Mouse (Mus musculus): ENCODE measurements around the gene Slc35b4. TPM values are rescaled to one million over a fixed set of nuclear protein-coding genes. Genes with fewer than 3 reads are reported as not detected.

Gene Slc35b4
- polyA plus RNA-seq, 2 experiments = 8.4 to 17.0 TPM

- no peak overlapping the region for H3K4me3 ChIP-seq (ENCODE audit: insufficient read depth in 1 of 2, low read depth in 2 of 2, low read length in 2 of 2)
- H3K9me3 ChIP-seq (ENCODE audit: control insufficient read depth, low read length) = no peaks in the 10 kb centered on the region
- ATAC-seq (ENCODE audit: insufficient read depth) = no peak
- peaks cover 11 to 13% of the 10 kb centered on the region in 2 experiments for H3K4me1 ChIP-seq (replicated peaks; ENCODE audit: control insufficient read depth in 2 of 2, insufficient read depth in 2 of 2, low read length in 1 of 2)
- no peak overlapping the region for H3K4me2 ChIP-seq (ENCODE audit: low read depth)
- no peaks in the 10 kb centered on the region for H3K27me3 ChIP-seq (ENCODE audit: control insufficient read depth, insufficient read depth, low read length)
- no peak for DNase-seq (ENCODE audit: low read depth in 3 of 3, low spot score in 3 of 3)
- H3K9ac ChIP-seq (replicated peaks) = no peak overlapping the region
- no peaks in the 10 kb centered on the region for H3K36me3 ChIP-seq (replicated peaks; ENCODE audit: control insufficient read depth, insufficient read depth, low read depth)
- whole genome bisulfite sequencing (ENCODE audit: insufficient replicate concordance) = 54% methylated on average over 1 of the region's 1 CpGs
- TF ChIP-seq EP300 (IDR thresholded peaks at IDR 0.05; ENCODE audit: low read depth) (no peak), CTCF (IDR thresholded peaks at IDR 0.05; ENCODE audit: low read depth) (no peak)
- no peak overlapping the region for H3K27ac ChIP-seq
Measured at GRCm38 (mm10) chr6:34149821-34150220, 27.1 kb downstream of the Slc35b4 start.

- no peak overlapping the region for H3K27ac ChIP-seq
- no peaks in the 10 kb centered on the region for H3K27me3 ChIP-seq (ENCODE audit: control insufficient read depth, insufficient read depth, low read length)
- no peak overlapping the region for H3K4me3 ChIP-seq (ENCODE audit: insufficient read depth in 1 of 2, low read depth in 2 of 2, low read length in 2 of 2)
- TF ChIP-seq CTCF (IDR thresholded peaks at IDR 0.05; ENCODE audit: low read depth) (no peak), EP300 (IDR thresholded peaks at IDR 0.05; ENCODE audit: low read depth) (no peak)
- DNase-seq (ENCODE audit: low read depth in 3 of 3, low spot score in 3 of 3) = no peak
- H3K36me3 ChIP-seq (replicated peaks; ENCODE audit: control insufficient read depth, insufficient read depth, low read depth) = no peaks in the 10 kb centered on the region
- ATAC-seq (ENCODE audit: insufficient read depth) = no peak
- 80% methylated on average over 9 of the region's 9 CpGs for WGBS (ENCODE audit: insufficient replicate concordance)
- no peak overlapping the region for H3K4me2 ChIP-seq (ENCODE audit: low read depth)
- H3K4me1 ChIP-seq (replicated peaks; ENCODE audit: control insufficient read depth in 2 of 2, insufficient read depth in 2 of 2, low read length in 1 of 2) = peaks cover 4 to 7% of the 10 kb centered on the region in 2 experiments
- H3K9ac ChIP-seq (replicated peaks) = no peak overlapping the region
- no peaks in the 10 kb centered on the region for H3K9me3 ChIP-seq (ENCODE audit: control insufficient read depth, low read length)
Measured at GRCm38 (mm10) chr6:34149066-34149465, 27.8 kb downstream of the Slc35b4 start.

- Histone ChIP-seq H3K4me2 (ENCODE audit: low read depth) (no peak overlapping the region), H3K27ac (no peak overlapping the region), H3K4me3 (ENCODE audit: insufficient read depth in 1 of 2, low read depth in 2 of 2, low read length in 2 of 2) (no peak overlapping the region), H3K9me3 (ENCODE audit: control insufficient read depth, low read length) (no peaks in the 10 kb centered on the region), H3K9ac (replicated peaks) (no peak overlapping the region), H3K36me3 (replicated peaks; ENCODE audit: control insufficient read depth, insufficient read depth, low read depth) (no peaks in the 10 kb centered on the region), H3K4me1 (replicated peaks; ENCODE audit: control insufficient read depth in 2 of 2, insufficient read depth in 2 of 2, low read length in 1 of 2) (peaks cover under 1 to 2% of the 10 kb centered on the region in 2 experiments; a peak in 2 of 4 replicates), H3K27me3 (ENCODE audit: control insufficient read depth, insufficient read depth, low read length) (no peaks in the 10 kb centered on the region)
- no peak for TF ChIP-seq EP300 (IDR thresholded peaks at IDR 0.05; ENCODE audit: low read depth)
- TF ChIP-seq CTCF (IDR thresholded peaks at IDR 0.05; ENCODE audit: low read depth) = no peak
- DNase-seq (ENCODE audit: low read depth in 3 of 3, low spot score in 3 of 3) = no peak
- ATAC-seq (ENCODE audit: insufficient read depth) = no peak
- 69% methylated on average over 7 of the region's 7 CpGs for WGBS (ENCODE audit: insufficient replicate concordance)
Measured at GRCm38 (mm10) chr6:34148639-34149038, 28.3 kb downstream of the Slc35b4 start.

GRCm38 (mm10) chr6:34148021-34148420 lies 28.9 kb downstream of the Slc35b4 start:
- H3K4me1 ChIP-seq (replicated peaks; ENCODE audit: control insufficient read depth in 2 of 2, insufficient read depth in 2 of 2, low read length in 1 of 2) = 0 out of 4 replicates have a peak, but pooled peaks cover 0 to under 1% of the 10 kb centered on the region in 2 experiments
- 72% methylated on average over 3 of the region's 3 CpGs for WGBS (ENCODE audit: insufficient replicate concordance)
- no peak overlapping the region for H3K27ac ChIP-seq
- no peak overlapping the region for H3K4me3 ChIP-seq (ENCODE audit: insufficient read depth in 1 of 2, low read depth in 2 of 2, low read length in 2 of 2)
- no peak overlapping the region for H3K4me2 ChIP-seq (ENCODE audit: low read depth)
- H3K9me3 ChIP-seq (ENCODE audit: control insufficient read depth, low read length) = no peaks in the 10 kb centered on the region
- DNase-seq (ENCODE audit: low read depth in 3 of 3, low spot score in 3 of 3) (no peak), ATAC-seq (ENCODE audit: insufficient read depth) (no peak)
- H3K36me3 ChIP-seq (replicated peaks; ENCODE audit: control insufficient read depth, insufficient read depth, low read depth) = no peaks in the 10 kb centered on the region
- no peak overlapping the region for H3K9ac ChIP-seq (replicated peaks)
- TF ChIP-seq CTCF (IDR thresholded peaks at IDR 0.05; ENCODE audit: low read depth) (no peak), EP300 (IDR thresholded peaks at IDR 0.05; ENCODE audit: low read depth) (no peak)
- no peaks in the 10 kb centered on the region for H3K27me3 ChIP-seq (ENCODE audit: control insufficient read depth, insufficient read depth, low read length)

- Histone ChIP-seq H3K36me3 (replicated peaks; ENCODE audit: control insufficient read depth, insufficient read depth, low read depth) (no peaks in the 10 kb centered on the region), H3K9me3 (ENCODE audit: control insufficient read depth, low read length) (no peaks in the 10 kb centered on the region), H3K27me3 (ENCODE audit: control insufficient read depth, insufficient read depth, low read length) (no peaks in the 10 kb centered on the region), H3K4me3 (ENCODE audit: insufficient read depth in 1 of 2, low read depth in 2 of 2, low read length in 2 of 2) (no peak overlapping the region), H3K4me2 (ENCODE audit: low read depth) (no peak overlapping the region), H3K27ac (no peak overlapping the region), H3K4me1 (replicated peaks; ENCODE audit: control insufficient read depth in 2 of 2, insufficient read depth in 2 of 2, low read length in 1 of 2) (no peaks in the 10 kb centered on the region), H3K9ac (replicated peaks) (no peak overlapping the region)
- DNase-seq (ENCODE audit: low read depth in 3 of 3, low spot score in 3 of 3) (no peak), ATAC-seq (ENCODE audit: insufficient read depth) (no peak)
- 50% methylated on average over 6 of the region's 6 CpGs for WGBS (ENCODE audit: insufficient replicate concordance)
- no peak for TF ChIP-seq CTCF (IDR thresholded peaks at IDR 0.05; ENCODE audit: low read depth)
- TF ChIP-seq EP300 (IDR thresholded peaks at IDR 0.05; ENCODE audit: low read depth) = no peak
Measured at GRCm38 (mm10) chr6:34146042-34146441, 30.9 kb downstream of the Slc35b4 start.

All from liver, embryonic 14.5 days (tissue).